Mouse (Mus musculus) heart, postnatal 0 days (tissue): ENCODE measurements at regions not wholly inside any gene's neighbourhood (a gene's known extent, or its start where the extent isn't known, plus 50 kb on each side); places are given as distances from the start of the nearest gene placed in this dataset.

ENCODE experiments used
- ATAC-seq: fragments of 200-750 bp; cut with Nextera tagmentation; 2 replicates; pipeline ENCODE4 v1.8.0; 2017; ENCODE audit warnings: low read depth, moderate number of reproducible peaks, moderate library complexity; ENCODE audit not compliant: insufficient read depth
- DNase-seq: peaks from one replicate; pipeline ENCODE4 v3.0.0-alpha.2; 2016; ENCODE audit warnings: low spot score
- H3K27ac ChIP-seq: fragments of 300-500 bp; sonication (generic); 2 replicates; pipeline ENCODE4 v1.5.1; 2014; ENCODE audit warnings: low read depth, mild to moderate bottlenecking
- H3K27me3 ChIP-seq: fragments of 300-500 bp; sonication (generic); 2 replicates; pipeline ENCODE4 v1.6.1; 2014; ENCODE audit warnings: low read length, mixed read lengths; ENCODE audit not compliant: control insufficient read depth, insufficient read depth
- H3K36me3 ChIP-seq: fragments of 300-500 bp; sonication (generic); replicated peaks from 2 replicates; pipeline ENCODE4 v1.6.1; 2014; ENCODE audit warnings: low read length, mixed read lengths; ENCODE audit not compliant: control insufficient read depth, insufficient read depth
- H3K4me1 ChIP-seq: fragments of 300-500 bp; sonication (generic); 2 replicates; pipeline ENCODE4 v1.6.1; 2014; ENCODE audit warnings: antibody characterized with exemption; ENCODE audit not compliant: control insufficient read depth, insufficient read depth
- H3K4me2 ChIP-seq: fragments of 300-500 bp; sonication (generic); 2 replicates; pipeline ENCODE4 v1.6.1; 2014; ENCODE audit warnings: low read depth, mild to moderate bottlenecking, low read length, moderate library complexity
- H3K4me3 ChIP-seq: fragments of 300-500 bp; sonication (generic); 2 replicates; pipeline ENCODE4 v1.5.1; 2014; ENCODE audit warnings: low read depth, low read length
- H3K9ac ChIP-seq: fragments of 300-500 bp; sonication (generic); replicated peaks from 2 replicates; pipeline ENCODE4 v1.6.1; 2014; ENCODE audit warnings: low read depth, low read length, mixed read lengths
- H3K9me3 ChIP-seq: fragments of 300-500 bp; sonication (generic); replicated peaks from 2 replicates; pipeline ENCODE4 v1.6.1; 2016; ENCODE audit warnings: low read length; ENCODE audit not compliant: control insufficient read depth
- CTCF ChIP-seq: IDR thresholded peaks from 2 replicates; pipeline ENCODE4 v1.5.1; 2016; ENCODE audit warnings: antibody characterized with exemption, control low read depth, low read depth
- EP300 ChIP-seq: IDR thresholded peaks from 2 replicates; pipeline ENCODE4 v1.6.1; 2016; ENCODE audit warnings: antibody characterized with exemption, low read depth
- WGBS: fragments of 180-500 bp; shearing (Covaris S2); extraction: QIAGEN DNeasy Blood & Tissue Kit; methylation state at CpG from one replicate; pipeline ENCODE4 v1.1.7; 2014; 5-methylcytosine and 5-hydroxymethylcytosine counted together

- 74% methylated on average over 9 of the region's 9 CpGs for WGBS
- Histone ChIP-seq H3K9me3 (no peaks in the 10 kb centered on the region), H3K27me3 (no peaks in the 10 kb centered on the region), H3K36me3 (no peaks in the 10 kb centered on the region), H3K4me3 (no peak overlapping the region), H3K4me1 (no peaks in the 10 kb centered on the region), H3K4me2 (no peak overlapping the region), H3K27ac (peak overlapping the region; percentile 25; the same call in 1 of the 2 replicates), H3K9ac (no peak overlapping the region)
- no peak for DNase-seq
- TF ChIP-seq CTCF (no peak), EP300 (no peak)
- no peak for ATAC-seq
Measured at GRCm38 (mm10) chr8:77803147-77803903, 79.1 kb upstream of the Ednra start.

GRCm38 (mm10) chr8:77804536-77804935 is 80.3 kb upstream of the Ednra start:
- H3K27me3 ChIP-seq: no peaks in the 10 kb centered on the region
- no peak overlapping the region for H3K4me2 ChIP-seq
- no peak for ATAC-seq
- 47% methylated on average over 6 of the region's 6 CpGs for WGBS
- TF ChIP-seq EP300 (no peak), CTCF (no peak)
- 0 out of 2 replicates have a peak overlapping the region, but pooled peaks have one; percentile 16 for H3K27ac ChIP-seq
- DNase-seq: no peak
- H3K9ac ChIP-seq: no peak overlapping the region
- no peaks in the 10 kb centered on the region for H3K36me3 ChIP-seq
- no peaks in the 10 kb centered on the region for H3K9me3 ChIP-seq
- no peak overlapping the region for H3K4me3 ChIP-seq
- H3K4me1 ChIP-seq: no peaks in the 10 kb centered on the region

- Histone ChIP-seq H3K9ac (no peak overlapping the region), H3K4me1 (no peaks in the 10 kb centered on the region), H3K9me3 (no peaks in the 10 kb centered on the region), H3K36me3 (no peaks in the 10 kb centered on the region), H3K4me3 (no peak overlapping the region), H3K27ac (no peak overlapping the region), H3K27me3 (no peaks in the 10 kb centered on the region), H3K4me2 (no peak overlapping the region)
- ATAC-seq: no peak
- TF ChIP-seq EP300 (no peak), CTCF (no peak)
- 23% methylated on average over 4 of the region's 4 CpGs for WGBS
- DNase-seq: no peak
Measured at GRCm38 (mm10) chr8:77804956-77805355, 80.7 kb upstream of the Ednra start.

- Histone ChIP-seq H3K9me3 (no peaks in the 10 kb centered on the region), H3K4me3 (no peak overlapping the region), H3K36me3 (no peaks in the 10 kb centered on the region), H3K4me2 (no peak overlapping the region), H3K27me3 (no peaks in the 10 kb centered on the region), H3K9ac (no peak overlapping the region), H3K4me1 (no peaks in the 10 kb centered on the region), H3K27ac (no peak overlapping the region)
- DNase-seq (no peak), ATAC-seq (no peak)
- TF ChIP-seq EP300 (no peak), CTCF (no peak)
- 58% methylated on average over 6 of the region's 6 CpGs for WGBS
Measured at GRCm38 (mm10) chr8:77805657-77806056, 81.4 kb upstream of the Ednra start.

- no peaks in the 10 kb centered on the region for H3K36me3 ChIP-seq
- WGBS: 73% methylated on average over 12 of the region's 12 CpGs
- H3K27ac ChIP-seq: no peak overlapping the region
- H3K4me2 ChIP-seq: no peak overlapping the region
- ATAC-seq: no peak
- no peak overlapping the region for H3K4me3 ChIP-seq
- DNase-seq: no peak
- no peak overlapping the region for H3K9ac ChIP-seq
- no peaks in the 10 kb centered on the region for H3K27me3 ChIP-seq
- no peak for TF ChIP-seq CTCF
- no peak for TF ChIP-seq EP300
- H3K9me3 ChIP-seq: no peaks in the 10 kb centered on the region
- no peaks in the 10 kb centered on the region for H3K4me1 ChIP-seq
Measured at GRCm38 (mm10) chr8:77814796-77815647, 90.8 kb upstream of the Ednra start.
